Mouse (Mus musculus): Measurements from ENCODE around the gene Ddx10. TPM values are rescaled to one million over a fixed set of nuclear protein-coding genes. Genes with fewer than 3 reads are reported as not detected.
A peak's percentile ranks its signal among the peaks of the same experiment; 100 is the strongest.

Ddx10 gene
- total RNA-seq (2017): 67.9 and 74.0 TPM in 2 replicates

DNA sequence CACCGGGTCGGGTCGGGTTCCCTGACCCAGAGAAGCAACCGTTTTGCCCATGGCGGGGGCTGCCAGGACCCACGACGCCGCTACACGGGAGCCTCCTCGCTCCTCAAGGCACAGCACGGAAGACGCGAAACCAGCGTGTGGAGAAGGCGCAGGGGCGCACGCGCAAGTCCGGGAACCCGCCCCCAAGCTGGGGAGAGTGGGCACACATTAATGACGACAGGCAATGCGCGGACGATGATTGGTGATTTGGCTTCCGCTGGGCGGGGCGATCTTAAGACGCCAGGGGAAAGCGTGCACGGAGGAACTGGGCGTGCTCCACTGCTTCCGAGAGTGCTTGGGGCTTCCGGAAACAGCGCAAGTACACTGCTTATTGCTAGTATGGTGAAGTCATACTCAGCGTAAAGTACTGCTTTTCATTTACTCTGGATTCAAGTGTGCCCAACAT is at the start of gene Ddx10:
Gene Ddx10, minus strand, starts transcription at position 101 of the 445 bp plus-strand sequence.
- ATAC-seq (replicated peaks in 1 of 2; ENCODE audit: insufficient read depth in 1 of 2, low FRiP score in 2 of 2, low TSS enrichment in 1 of 2, low read depth in 1 of 2, poor library complexity in 2 of 2, severe bottlenecking in 2 of 2): peak; percentile 99 to 100

DNA sequence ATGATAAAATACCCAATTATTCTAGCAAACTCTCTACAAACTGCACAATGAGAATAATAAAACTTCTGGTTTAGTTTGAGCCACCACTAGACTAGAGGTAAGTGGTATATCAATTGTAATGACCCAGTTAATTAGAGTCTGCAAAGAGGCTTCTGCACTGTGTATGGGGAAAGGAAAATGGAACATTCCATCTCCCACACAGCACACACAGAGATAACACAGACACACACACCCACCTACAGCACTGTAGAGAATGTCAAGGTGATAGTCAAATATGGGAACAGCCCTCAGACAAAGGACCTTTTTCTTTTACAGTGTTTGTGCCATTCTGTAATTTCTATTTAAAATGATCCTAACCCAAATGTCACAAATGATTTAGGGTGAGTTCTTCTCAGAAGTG is 45.0 kb upstream of the Ddx10 start:
- no peak for ATAC-seq (replicated peaks in 1 of 2; ENCODE audit: insufficient read depth in 1 of 2, low FRiP score in 2 of 2, low TSS enrichment in 1 of 2, low read depth in 1 of 2, poor library complexity in 2 of 2, severe bottlenecking in 2 of 2)

DNA sequence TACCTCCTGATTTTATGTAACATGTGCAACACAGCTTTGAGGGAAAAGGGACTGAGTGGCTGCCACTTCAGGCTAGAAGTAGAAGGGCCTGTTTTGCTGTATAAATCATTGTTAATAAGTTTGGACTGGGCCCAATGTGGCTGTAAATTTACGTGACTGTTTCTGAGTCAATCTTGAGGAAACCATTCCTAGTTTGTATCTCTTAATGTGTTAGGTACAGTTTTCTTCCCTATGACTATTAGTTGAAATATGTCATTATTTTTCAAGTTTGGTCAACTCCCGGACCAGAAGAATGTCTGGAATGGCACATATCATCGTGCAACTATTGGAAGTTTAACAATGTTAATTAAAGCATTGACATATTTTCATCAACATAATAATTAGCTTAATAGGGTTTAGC is 42.2 kb upstream of the Ddx10 start:
- ATAC-seq (replicated peaks in 1 of 2; ENCODE audit: insufficient read depth in 1 of 2, low FRiP score in 2 of 2, low TSS enrichment in 1 of 2, low read depth in 1 of 2, poor library complexity in 2 of 2, severe bottlenecking in 2 of 2): no peak

DNA sequence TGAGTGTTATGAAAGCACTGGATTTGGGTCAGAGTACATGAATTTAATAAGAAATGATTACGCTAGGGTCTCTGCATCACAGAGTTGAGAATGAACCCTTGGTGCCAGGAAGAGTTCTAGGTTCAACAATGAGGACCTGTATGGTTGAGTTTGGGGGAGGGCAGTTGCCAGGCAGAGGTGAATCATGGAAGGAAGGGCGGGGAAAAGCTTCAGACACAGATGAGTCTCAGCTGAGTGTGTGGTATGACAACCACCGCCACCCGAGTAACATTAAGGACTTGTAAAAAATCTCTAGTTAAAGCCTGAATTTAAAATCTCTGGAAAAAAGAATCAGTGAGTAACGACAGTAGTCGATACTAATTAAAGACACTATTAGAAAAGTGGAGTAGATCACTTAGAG is 38.9 kb upstream of the Ddx10 start:
- ATAC-seq (replicated peaks in 1 of 2; ENCODE audit: insufficient read depth in 1 of 2, low FRiP score in 2 of 2, low TSS enrichment in 1 of 2, low read depth in 1 of 2, poor library complexity in 2 of 2, severe bottlenecking in 2 of 2): no peak

DNA sequence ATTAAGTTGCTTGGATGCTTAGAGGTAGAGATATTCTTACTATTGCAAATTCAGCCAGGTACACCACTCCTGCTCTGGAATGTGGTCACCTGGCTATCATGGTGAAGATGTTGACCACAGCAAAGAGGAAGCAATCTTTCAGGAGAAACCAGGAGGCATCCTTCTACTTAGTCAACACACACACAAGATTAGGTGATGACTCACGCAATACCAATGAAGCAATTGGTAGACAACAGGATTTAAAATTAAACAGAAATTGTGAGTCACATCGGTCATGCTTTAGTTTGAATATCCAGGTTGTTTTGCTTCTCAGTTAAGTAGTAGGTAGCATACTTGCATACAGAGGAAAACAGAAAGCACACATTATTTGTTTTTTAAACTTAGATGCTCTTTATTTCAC is 31.1 kb upstream of the Ddx10 start:
- ATAC-seq (replicated peaks in 1 of 2; ENCODE audit: insufficient read depth in 1 of 2, low FRiP score in 2 of 2, low TSS enrichment in 1 of 2, low read depth in 1 of 2, poor library complexity in 2 of 2, severe bottlenecking in 2 of 2): no peak

DNA sequence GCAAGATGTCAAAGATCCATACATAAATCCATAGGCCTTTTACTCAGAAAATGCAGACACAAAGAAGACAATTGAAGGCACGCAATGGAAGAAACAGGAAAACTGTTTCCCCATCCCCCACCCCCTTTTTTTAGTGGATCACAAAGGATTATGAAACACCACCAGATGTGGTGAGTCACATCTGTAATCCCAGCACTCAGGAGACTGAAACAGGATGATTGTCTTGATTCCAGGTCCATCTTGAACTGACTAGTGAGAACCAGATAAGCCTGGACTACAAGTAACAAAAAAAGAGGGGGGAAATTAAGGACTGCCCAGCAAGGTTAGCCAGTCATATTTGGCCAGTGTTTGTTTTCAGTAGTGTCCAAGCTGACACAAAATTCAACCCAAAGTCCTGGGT is 28.5 kb upstream of the Ddx10 start:
- no peak for ATAC-seq (replicated peaks in 1 of 2; ENCODE audit: insufficient read depth in 1 of 2, low FRiP score in 2 of 2, low TSS enrichment in 1 of 2, low read depth in 1 of 2, poor library complexity in 2 of 2, severe bottlenecking in 2 of 2)

DNA sequence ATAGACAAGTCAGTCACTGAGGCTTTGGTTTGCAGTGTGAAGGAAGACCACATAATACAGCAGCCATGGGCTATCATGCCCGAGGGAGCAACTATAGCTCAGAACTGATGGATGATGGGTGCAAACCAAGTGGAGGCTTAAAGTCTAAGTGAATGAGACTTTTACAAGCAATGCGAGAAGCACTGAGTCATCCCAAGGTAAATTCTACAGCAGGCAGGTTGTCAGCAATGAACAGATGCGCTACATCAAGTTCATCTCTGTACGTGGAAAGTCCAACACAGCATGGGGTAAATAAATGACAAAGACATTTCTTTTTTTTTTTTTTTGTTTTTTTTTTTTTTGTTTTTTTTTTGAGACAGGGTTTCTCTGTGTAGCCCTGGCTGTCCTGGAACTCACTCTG is 24.9 kb upstream of the Ddx10 start:
- ATAC-seq (replicated peaks in 1 of 2; ENCODE audit: insufficient read depth in 1 of 2, low FRiP score in 2 of 2, low TSS enrichment in 1 of 2, low read depth in 1 of 2, poor library complexity in 2 of 2, severe bottlenecking in 2 of 2): no peak

DNA sequence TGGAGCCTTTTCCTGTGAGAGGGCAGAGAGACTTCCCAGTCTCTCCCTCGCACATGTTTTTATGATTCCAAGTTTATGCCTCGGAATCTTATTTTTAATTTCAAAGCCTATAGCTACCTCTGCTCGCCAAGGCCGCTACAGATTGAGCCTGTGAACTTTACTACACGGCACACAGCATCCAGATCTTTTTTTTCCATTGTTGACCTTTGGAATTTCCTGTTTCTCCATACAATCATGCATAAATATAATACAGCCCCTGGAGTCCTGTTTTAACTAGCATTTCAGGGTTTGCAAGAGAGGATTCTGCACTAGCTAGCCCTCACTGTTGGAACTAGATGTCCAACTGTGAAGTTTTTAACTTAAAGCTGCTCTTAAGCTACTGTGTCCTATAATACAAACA is 24.4 kb upstream of the Ddx10 start:
- ATAC-seq (replicated peaks in 1 of 2; ENCODE audit: insufficient read depth in 1 of 2, low FRiP score in 2 of 2, low TSS enrichment in 1 of 2, low read depth in 1 of 2, poor library complexity in 2 of 2, severe bottlenecking in 2 of 2): no peak

DNA sequence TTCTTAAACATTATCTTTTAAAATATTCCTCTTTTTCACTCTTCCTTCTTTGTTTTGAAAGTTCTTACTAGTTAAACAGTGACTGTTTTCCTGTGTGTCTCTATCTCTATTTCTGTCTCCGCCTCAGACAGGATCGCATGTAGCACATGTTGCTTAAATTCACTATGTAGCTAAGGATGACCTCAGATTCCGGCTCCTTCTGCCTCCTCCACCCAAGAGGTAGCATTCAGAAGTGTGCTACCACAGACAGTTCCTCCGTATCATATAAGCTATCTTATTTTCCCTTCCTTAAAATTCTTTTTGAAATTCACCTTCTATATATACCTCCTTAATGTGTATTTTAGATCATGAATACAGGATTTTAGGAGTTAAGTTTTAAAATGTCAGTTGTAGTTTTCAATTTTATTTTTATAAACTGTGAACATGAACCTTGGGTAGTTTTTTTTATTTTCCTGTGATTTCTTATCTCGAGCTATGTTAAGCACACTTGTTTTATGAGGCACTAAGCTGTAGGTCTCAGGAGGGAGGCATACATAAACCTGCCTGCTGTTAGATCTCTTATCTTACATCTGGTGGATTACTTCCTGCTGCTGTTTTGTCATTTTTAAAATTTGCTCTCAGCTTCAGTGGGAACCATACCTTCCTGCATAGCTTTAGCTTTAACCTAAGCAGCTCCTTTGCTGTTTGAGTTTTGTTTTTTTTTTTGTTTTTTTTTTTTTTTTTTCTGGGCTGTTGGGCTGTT is 23.6 kb upstream of the Ddx10 start:
- ATAC-seq (replicated peaks in 1 of 2; ENCODE audit: insufficient read depth in 1 of 2, low FRiP score in 2 of 2, low TSS enrichment in 1 of 2, low read depth in 1 of 2, poor library complexity in 2 of 2, severe bottlenecking in 2 of 2): peak; percentile 45 to 73; a peak in 3 of 4 replicates

DNA sequence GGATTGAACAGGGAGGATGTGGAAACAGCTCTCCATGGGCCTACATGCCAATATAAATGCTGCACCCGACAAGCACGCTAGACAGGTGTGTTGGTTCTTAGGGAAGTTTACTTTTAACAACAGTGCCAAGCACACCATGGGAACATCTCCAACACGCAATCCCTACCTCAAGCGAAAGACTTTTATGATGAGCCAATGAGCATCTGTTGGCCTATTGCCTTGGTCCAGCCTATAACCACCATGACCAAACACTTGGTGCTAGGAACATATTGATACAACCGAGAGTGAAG is 21.6 kb upstream of the Ddx10 start:
- no peak for ATAC-seq (replicated peaks in 1 of 2; ENCODE audit: insufficient read depth in 1 of 2, low FRiP score in 2 of 2, low TSS enrichment in 1 of 2, low read depth in 1 of 2, poor library complexity in 2 of 2, severe bottlenecking in 2 of 2)

DNA sequence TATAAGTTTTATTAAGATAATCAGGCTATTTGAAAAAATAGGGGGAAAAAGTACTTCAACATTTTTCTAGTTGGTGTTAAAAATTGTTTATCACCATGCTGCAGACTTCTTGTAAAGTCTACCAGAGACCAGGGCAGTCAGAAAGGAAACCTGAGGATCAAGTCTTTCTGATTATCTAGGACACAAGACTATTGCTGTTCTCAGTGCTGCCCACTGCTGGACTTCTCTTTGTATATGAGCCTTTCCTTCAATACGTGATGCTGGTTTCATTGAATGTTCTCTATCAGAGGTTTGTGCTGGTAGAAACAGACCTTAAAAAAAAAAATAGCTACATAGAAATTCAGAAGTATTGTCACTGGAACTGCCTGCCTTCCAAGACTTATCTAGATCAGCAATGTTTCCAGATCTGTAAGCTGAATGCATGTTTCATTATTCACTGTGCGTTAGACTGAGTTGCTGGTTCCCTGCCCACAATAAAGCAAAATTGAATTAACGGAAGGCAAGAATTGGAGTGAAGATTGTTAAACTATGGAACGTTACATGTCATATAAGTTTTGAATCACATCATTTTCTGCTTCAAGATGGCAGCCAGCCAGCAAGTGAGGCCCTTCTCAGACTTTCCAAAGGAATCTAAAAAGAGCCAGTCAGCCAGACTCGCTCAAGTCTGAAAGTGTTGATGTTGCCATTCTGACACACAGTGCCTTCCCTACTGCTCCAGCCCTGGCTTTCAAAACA is 21.0 kb upstream of the Ddx10 start:
- ATAC-seq (replicated peaks in 1 of 2; ENCODE audit: insufficient read depth in 1 of 2, low FRiP score in 2 of 2, low TSS enrichment in 1 of 2, low read depth in 1 of 2, poor library complexity in 2 of 2, severe bottlenecking in 2 of 2): peak in 1 of 2 experiments; percentile 45; a peak in 1 of 4 replicates

DNA sequence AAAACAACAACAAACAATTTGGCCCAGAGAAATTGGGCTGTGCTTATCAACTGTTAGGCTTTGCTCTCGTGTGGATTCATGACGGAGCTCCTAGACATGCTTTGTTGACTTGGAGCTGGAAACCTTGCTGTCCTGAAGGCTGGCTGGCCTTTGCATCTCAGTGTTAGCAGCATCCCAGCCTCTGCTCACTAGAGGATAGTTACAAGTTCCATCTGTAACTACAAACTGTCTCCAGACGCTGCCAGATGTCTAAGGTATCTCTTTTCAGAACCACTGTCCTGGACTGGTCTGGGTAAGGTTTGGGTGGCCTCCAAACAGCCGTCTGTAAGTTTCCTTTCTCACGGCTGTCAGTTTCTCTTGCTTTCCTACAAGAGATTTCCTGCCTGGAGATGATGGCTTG is 20.2 kb upstream of the Ddx10 start:
- ATAC-seq (replicated peaks in 1 of 2; ENCODE audit: insufficient read depth in 1 of 2, low FRiP score in 2 of 2, low TSS enrichment in 1 of 2, low read depth in 1 of 2, poor library complexity in 2 of 2, severe bottlenecking in 2 of 2): no peak

DNA sequence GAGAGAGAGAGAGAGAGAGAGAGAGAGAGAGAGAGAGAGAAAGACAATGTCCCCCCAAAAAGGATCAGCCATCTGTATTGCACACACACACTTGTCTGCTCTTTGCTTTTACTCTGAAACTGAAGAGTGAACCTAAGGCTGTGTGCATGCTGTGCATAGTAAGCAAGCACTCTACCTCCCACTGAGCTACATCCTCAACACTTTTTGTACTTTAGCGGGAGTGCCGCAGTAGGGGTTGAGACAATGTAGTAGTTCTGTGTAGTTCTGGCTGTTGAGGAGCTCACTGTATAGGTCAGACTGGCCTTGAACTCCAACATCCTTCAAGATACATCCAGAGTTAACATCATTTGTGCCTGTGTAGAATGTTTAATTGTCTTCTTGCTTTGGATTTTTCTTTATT is 17.7 kb upstream of the Ddx10 start:
- no peak for ATAC-seq (replicated peaks in 1 of 2; ENCODE audit: insufficient read depth in 1 of 2, low FRiP score in 2 of 2, low TSS enrichment in 1 of 2, low read depth in 1 of 2, poor library complexity in 2 of 2, severe bottlenecking in 2 of 2)

DNA sequence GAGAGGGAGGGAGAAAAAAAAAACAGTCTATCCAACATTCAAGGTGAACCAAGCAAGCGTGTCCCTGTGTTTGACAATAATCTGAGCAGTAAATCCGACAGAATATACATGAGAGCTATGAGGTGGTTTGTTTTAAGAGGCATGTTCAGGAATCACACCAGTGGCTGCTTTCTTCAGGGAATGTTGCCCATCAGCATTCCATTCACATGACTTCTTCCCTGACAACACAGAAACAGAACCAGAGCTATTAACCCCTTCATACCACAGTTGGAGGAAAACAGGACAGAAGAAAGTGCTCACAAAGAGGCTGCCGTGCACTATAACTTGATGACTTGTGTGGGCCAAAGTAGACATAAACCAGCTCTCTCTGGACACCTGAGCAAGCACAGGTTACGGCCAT is 16.5 kb upstream of the Ddx10 start:
- no peak for ATAC-seq (replicated peaks in 1 of 2; ENCODE audit: insufficient read depth in 1 of 2, low FRiP score in 2 of 2, low TSS enrichment in 1 of 2, low read depth in 1 of 2, poor library complexity in 2 of 2, severe bottlenecking in 2 of 2)

DNA sequence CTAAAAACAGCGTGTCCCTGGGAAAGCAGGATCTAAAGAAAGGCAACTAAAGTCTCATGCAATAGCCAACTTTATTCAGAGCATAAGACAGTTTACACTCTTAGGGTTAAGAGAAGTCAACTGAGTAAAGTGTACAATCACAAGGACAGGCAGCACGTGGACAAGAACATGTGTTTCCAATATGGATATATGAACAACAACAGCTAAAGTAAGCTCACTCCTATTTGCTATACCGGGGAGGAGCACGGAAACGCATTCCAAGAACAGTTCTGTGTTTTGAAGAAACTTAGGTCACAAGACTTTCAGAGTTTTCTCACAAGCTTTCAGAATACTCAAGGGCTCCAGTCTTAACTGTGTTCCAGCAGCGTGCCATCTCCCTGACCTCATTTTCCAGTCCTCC is 10.3 kb upstream of the Ddx10 start:
- ATAC-seq (replicated peaks in 1 of 2; ENCODE audit: insufficient read depth in 1 of 2, low FRiP score in 2 of 2, low TSS enrichment in 1 of 2, low read depth in 1 of 2, poor library complexity in 2 of 2, severe bottlenecking in 2 of 2): no peak

DNA sequence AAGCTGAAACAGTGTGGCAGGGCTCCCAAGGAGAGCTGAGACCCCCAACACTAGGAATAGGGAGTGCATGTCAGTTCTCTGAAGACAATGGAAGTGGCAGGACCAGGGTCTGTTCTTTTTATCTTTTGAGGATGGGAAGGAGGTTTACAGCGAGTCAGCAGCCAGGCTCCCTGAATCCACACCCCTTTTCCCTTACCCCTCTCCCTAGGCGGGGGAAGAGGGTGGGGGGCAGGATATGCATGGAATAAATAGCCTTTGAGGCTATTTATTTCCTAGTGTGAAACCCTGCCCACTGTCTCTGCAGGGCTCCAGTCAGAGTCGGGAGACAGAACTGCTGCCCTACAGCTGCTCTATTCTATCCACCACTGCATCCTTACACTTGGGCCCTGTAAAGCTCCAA is 9.9 kb upstream of the Ddx10 start:
- ATAC-seq (replicated peaks in 1 of 2; ENCODE audit: insufficient read depth in 1 of 2, low FRiP score in 2 of 2, low TSS enrichment in 1 of 2, low read depth in 1 of 2, poor library complexity in 2 of 2, severe bottlenecking in 2 of 2): no peak

DNA sequence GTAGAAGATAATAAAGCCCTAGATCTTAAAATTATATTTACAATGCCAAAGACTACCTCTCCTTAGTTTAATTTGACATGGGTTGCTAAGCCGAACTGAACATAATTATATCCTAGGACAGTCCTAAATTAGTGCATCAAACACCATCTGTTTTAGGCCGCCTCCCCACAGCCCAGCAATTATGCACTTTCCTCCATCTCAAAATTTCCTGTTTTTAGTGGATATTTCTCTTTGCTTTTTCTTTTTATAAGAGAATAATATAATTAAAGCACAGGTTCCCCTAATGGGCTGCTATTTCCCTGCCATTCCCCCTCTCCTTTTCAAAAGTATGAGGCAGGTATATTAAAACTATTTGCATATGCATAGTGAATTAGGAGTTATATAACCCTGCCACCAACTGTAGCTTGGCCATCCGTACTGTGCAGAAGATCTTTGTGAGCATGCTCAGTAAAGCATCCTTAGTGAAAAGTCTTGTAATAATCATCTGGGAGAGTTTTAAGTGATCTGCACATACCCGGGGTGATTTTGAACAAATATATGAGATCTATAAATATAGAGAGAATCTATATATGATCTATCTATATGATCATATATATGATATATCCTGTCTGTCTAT is 8.9 kb upstream of the Ddx10 start:
- ATAC-seq (replicated peaks in 1 of 2; ENCODE audit: insufficient read depth in 1 of 2, low FRiP score in 2 of 2, low TSS enrichment in 1 of 2, low read depth in 1 of 2, poor library complexity in 2 of 2, severe bottlenecking in 2 of 2): no peak

DNA sequence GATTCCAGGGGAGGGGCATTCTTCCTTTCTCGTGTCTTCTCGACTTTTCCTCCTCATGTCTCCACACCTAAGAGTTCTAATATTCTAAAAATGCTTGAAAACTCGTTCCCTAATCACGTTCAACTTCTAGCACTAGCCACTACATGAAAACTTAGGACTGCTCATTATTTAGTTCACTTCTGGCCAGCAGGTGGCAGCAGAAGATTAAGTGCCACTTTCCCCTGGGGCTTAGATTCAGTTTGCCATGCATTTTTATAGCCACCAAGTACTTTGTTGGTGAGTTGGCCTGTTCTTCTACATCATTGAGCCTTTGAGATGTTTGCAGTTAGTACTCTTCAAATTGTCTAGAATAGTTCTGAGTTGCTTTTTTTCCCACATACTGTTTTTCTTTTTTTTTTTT is 6.5 kb upstream of the Ddx10 start:
- peak; percentile 75 to 78 for ATAC-seq (replicated peaks in 1 of 2; ENCODE audit: insufficient read depth in 1 of 2, low FRiP score in 2 of 2, low TSS enrichment in 1 of 2, low read depth in 1 of 2, poor library complexity in 2 of 2, severe bottlenecking in 2 of 2)

DNA sequence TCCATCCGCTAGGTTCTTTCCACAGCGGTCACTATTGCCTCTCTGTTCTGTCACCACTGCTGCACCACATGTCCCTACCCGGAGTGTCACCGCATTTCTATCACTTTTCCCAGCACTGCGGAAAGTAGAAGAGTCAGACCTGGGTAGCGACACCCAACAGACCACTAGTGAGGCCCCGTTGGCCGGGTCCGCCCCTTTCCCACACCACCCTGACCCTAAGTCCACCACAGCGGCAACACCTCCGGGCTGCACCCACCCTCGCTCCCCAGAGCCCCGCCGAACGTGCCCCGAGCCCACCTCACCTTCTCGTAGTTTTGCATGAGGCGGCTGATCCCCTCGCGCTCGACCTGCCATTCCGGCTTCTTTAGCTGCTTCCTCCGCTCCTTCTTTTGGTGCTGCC is 337 bp downstream of the Ddx10 start:
- ATAC-seq (replicated peaks in 1 of 2; ENCODE audit: insufficient read depth in 1 of 2, low FRiP score in 2 of 2, low TSS enrichment in 1 of 2, low read depth in 1 of 2, poor library complexity in 2 of 2, severe bottlenecking in 2 of 2): peak in 1 of 2 experiments; percentile 43; a peak in 2 of 4 replicates
